Mouse (Mus musculus): Measurements from ENCODE around the gene Casp8.

DNA sequence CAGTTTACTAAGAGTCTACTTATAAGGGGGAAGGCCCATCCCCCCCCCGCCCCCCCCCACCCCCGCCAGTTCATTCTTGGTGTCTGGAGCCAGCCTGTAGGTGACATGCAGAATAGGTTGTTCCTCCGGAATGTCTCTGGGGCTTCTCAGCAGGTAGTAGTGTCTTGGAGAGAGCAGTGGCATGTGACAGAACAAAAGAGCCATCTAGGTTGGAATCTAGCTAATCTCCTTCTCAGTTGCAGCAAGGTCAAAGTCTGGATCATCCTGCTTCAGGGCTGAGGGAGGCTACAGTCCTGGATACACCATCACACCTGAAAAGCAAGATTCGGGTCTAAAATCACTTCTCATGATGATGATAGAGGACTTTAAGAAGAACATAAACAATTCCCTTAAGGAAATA, 90.5 kb downstream of the Casp8 start:
- TF ChIP-seq TCF12 (IDR thresholded peaks at IDR 0.05; ENCODE audit: insufficient read depth, poor library complexity, severe bottlenecking) = no peak
- no peak for TF ChIP-seq USF1 (IDR thresholded peaks at IDR 0.05; ENCODE audit: low read depth)
- no peak for TF ChIP-seq POLR2AphosphoS2 (IDR thresholded peaks at IDR 0.05; ENCODE audit: insufficient read length, low read depth)
- no peak for TF ChIP-seq REST (IDR thresholded peaks at IDR 0.05; ENCODE audit: insufficient read depth, insufficient read length)
- TF ChIP-seq POLR2A (IDR thresholded peaks at IDR 0.05; ENCODE audit: insufficient read length, low read depth) = no peak
- no peak for TF ChIP-seq TCF3 (IDR thresholded peaks at IDR 0.05; ENCODE audit: insufficient read length, low read depth)
- no peak for TF ChIP-seq CEBPB (IDR thresholded peaks at IDR 0.05; ENCODE audit: insufficient read depth, poor library complexity, severe bottlenecking)
- TF ChIP-seq MAX (IDR thresholded peaks at IDR 0.05; ENCODE audit: low read depth) = no peak
- no peak for TF ChIP-seq MYOG (IDR thresholded peaks at IDR 0.05; ENCODE audit: control insufficient read depth in 1 of 3, insufficient read depth in 1 of 3, insufficient read length in 2 of 3, low read depth in 2 of 3)
- no peak for TF ChIP-seq SRF (IDR thresholded peaks at IDR 0.05; ENCODE audit: control insufficient read depth, insufficient read length, low read depth)
- TF ChIP-seq E2F4 (IDR thresholded peaks at IDR 0.05; ENCODE audit: insufficient read depth) = no peak
- TF ChIP-seq MYOD1 (IDR thresholded peaks at IDR 0.05; ENCODE audit: control insufficient read depth in 1 of 3, insufficient read length in 2 of 3, low read depth in 2 of 3) = no peak

Data from myocyte (in vitro differentiated cells).